Mouse (Mus musculus) limb, embryonic 12.5 days (tissue): ENCODE results near the gene AC131692.1. TPM values are rescaled to one million over a fixed set of nuclear protein-coding genes. Genes with fewer than 3 reads are reported as not detected.
A peak's percentile ranks its signal among the peaks of the same experiment; 100 is the strongest.

Experiments
- ATAC-seq: fragments of 200-750 bp; cut with Nextera tagmentation; 2 replicates; pipeline ENCODE4 v1.8.0; 2017; ENCODE audit warnings: low read depth, moderate TSS enrichment; ENCODE audit not compliant: insufficient number of reproducible peaks, insufficient read depth, low FRiP score, low TSS enrichment
- H3K27ac ChIP-seq: fragments of 300-500 bp; sonication (generic); 2 replicates; pipeline ENCODE4 v1.5.1; 2016; ENCODE audit warnings: mild to moderate bottlenecking, moderate library complexity
- H3K27me3 ChIP-seq: fragments of 300-500 bp; sonication (generic); 2 replicates; pipeline ENCODE4 v1.6.1; 2016; ENCODE audit warnings: mild to moderate bottlenecking, moderate library complexity
- H3K36me3 ChIP-seq: fragments of 300-500 bp; sonication (generic); 2 replicates; pipeline ENCODE4 v1.6.1; 2016; ENCODE audit warnings: mild to moderate bottlenecking, moderate library complexity
- H3K4me1 ChIP-seq: fragments of 300-500 bp; sonication (generic); replicated peaks from 2 replicates; pipeline ENCODE4 v1.6.1; 2016
- H3K4me2 ChIP-seq: fragments of 300-500 bp; sonication (generic); 2 replicates; pipeline ENCODE4 v1.6.1; 2016; ENCODE audit warnings: mild to moderate bottlenecking, moderate library complexity
- H3K4me3 ChIP-seq: fragments of 300-500 bp; sonication (generic); replicated peaks from 2 replicates; pipeline ENCODE4 v1.5.1; 2016; ENCODE audit warnings: mild to moderate bottlenecking
- H3K9ac ChIP-seq: fragments of 300-500 bp; sonication (generic); replicated peaks from 2 replicates; pipeline ENCODE4 v1.6.1; 2016; ENCODE audit warnings: mild to moderate bottlenecking, moderate library complexity
- H3K9me3 ChIP-seq: fragments of 300-500 bp; sonication (generic); 2 replicates; pipeline ENCODE4 v1.6.1; 2016; ENCODE audit warnings: mild to moderate bottlenecking, moderate library complexity
- whole genome bisulfite sequencing: fragments of 180-500 bp; shearing (Covaris S2); methylation state at CpG from one replicate; pipeline ENCODE4 v1.1.7; 2016; 5-methylcytosine and 5-hydroxymethylcytosine counted together
- polyA plus RNA-seq: library from polyadenylated mRNA; unstranded; fragments of >200 nt; fragmentation: Nextera tagmentation; extraction: Ambion mirVana; gene quantifications from 2 replicates; pipeline ENCODE4 v1.2.1, GENCODE M21; 2016

The AC131692.1 gene
- polyA plus RNA-seq, 1 experiment from 2014 or later, result 0.56 TPM

DNA sequence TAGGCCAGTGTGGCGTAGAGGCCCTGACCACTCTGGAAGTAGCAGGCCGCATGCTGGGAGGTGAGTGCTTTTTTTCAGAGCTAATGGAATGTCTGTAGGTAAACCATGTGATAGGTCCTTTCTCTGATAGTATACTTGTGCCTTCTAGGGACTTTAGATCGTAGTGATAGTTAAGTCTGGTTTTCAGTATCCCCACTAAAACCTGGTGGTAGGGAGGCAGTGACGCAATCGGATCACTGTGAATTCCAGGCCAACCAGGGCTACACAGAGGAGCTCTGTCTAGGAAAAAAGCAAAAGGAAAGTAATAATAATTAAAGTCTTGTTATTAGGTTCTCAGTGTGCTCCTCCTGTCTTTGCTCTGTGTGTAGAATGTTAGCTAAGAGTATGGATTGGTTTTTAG, 35.7 kb upstream of the AC131692.1 start:
- no peak for ATAC-seq

DNA sequence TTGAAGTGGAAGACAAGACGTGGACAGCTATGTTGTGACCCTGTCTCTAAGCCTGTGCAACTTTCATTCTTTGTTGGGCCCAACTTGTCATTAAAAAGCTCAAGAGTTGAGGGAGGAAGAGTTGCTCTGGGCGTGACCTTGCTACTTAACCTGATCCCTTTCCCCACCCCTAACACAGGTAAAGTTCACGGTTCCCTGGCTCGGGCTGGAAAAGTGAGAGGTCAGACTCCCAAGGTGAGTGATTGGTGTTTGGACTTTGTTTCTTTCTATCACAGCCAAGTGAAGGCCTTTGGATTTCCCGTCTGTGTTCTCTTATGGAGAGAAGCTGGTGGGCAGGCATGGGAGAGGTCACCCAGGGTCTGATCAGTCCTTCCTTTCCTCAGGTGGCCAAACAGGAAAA, 35.3 kb upstream of the AC131692.1 start:
- H3K27me3 ChIP-seq, result no peaks in the 10 kb centered on the region
- peaks cover 28% of the 10 kb centered on the region for H3K4me1 ChIP-seq
- H3K4me3 ChIP-seq, result peak overlapping the region; percentile 86
- H3K36me3 ChIP-seq, result peaks cover 39% of the 10 kb centered on the region
- 83% methylated on average over 5 of the region's 5 CpGs for WGBS
- peak overlapping the region; percentile 86 for H3K4me2 ChIP-seq
- no peaks in the 10 kb centered on the region for H3K9me3 ChIP-seq
- H3K9ac ChIP-seq, result peak overlapping the region; percentile 92; the same call in 1 of the 2 replicates
- no peak overlapping the region for H3K27ac ChIP-seq
- ATAC-seq, result no peak

More for the DNA sequence above, 35.7 kb upstream of the AC131692.1 start:
- peaks cover 28% of the 10 kb centered on the region for H3K4me1 ChIP-seq
- 0 out of 2 replicates have a peak overlapping the region, but pooled peaks have one; percentile 73 for H3K27ac ChIP-seq
- H3K9me3 ChIP-seq, result no peaks in the 10 kb centered on the region
- 39% methylated on average over 5 of the region's 5 CpGs for WGBS
- no peaks in the 10 kb centered on the region for H3K27me3 ChIP-seq
- H3K4me2 ChIP-seq, result peak overlapping the region; percentile 86
- peak overlapping the region; percentile 92 for H3K9ac ChIP-seq
- peak overlapping the region; percentile 86 for H3K4me3 ChIP-seq
- H3K36me3 ChIP-seq, result peaks cover 41% of the 10 kb centered on the region

DNA sequence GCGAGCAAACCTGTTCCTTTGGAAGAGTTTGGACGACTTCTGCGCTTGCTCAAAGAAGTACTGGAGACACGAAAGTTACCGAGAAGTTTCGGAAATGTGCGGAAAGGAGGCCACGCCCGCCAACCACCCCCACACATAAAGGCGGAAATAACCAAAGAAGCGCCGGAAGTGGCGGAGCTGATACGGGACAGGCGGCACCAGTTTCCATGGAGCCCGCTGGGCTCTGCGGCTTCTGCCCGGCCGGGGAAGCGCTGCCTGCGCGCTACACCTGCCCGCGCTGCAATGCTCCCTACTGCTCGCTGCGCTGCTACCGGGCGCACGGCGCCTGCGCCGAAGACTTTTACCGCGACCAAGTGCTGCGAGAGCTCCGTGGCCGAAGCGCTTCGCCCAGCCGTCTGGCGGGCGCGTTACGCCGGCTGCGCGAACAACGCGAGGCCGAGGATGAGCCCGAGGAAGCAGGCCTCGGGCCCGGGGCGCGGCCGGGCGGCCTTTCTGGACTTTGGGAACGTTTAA, 33.1 kb upstream of the AC131692.1 start, which contains the start of gene Znhit2:
Gene Znhit2 (plus strand): TSS at position 172 of the 513 bp plus-strand sequence.
- under 1% methylated on average over 58 of the region's 58 CpGs for WGBS

DNA sequence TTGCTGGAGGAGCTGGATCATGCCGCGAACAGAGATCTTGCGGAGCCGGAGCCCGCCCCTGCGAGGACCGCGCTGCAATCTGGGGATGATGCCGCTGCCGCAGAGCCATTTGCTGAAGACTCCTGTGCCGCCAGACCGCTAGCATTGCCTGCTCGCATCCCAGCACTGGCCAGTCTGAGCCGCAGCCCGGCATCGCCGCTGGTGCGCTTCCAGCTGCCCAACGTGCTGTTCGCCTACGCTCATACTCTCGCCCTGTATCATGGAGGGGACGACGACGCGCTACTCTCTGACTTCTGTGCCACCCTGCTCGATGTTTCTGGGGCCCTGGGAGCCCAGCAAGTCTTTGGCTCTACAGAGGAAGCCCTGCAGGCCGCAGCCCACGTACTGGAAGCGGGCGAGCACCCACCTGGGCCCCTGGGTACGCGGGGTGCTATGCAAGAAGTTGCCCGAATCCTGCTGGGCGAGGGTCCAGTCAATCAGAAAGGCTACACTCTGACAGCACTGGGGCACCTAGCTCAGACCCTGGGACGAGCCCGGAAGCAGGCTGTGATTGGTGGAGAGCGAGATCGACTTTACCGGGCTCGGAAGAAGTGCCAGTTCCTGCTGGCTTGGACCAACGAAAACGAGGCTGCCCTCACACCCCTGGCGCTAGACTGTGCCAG, 32.4 kb upstream of the AC131692.1 start:
- Histone ChIP-seq H3K36me3 (peaks cover 20% of the 10 kb centered on the region), H3K27ac (peak overlapping the region; percentile 92), H3K9ac (peak overlapping the region; percentile 94), H3K4me2 (peak overlapping the region; percentile 96), H3K27me3 (no peaks in the 10 kb centered on the region), H3K9me3 (no peaks in the 10 kb centered on the region), H3K4me3 (peak overlapping the region; percentile 91), H3K4me1 (peaks cover 28% of the 10 kb centered on the region)
- ATAC-seq, result no peak
- 2% methylated on average over 44 of the region's 44 CpGs for WGBS

More for the DNA sequence above, 33.1 kb upstream of the AC131692.1 start, which contains the start of gene Znhit2:
- peaks cover 28% of the 10 kb centered on the region for H3K4me1 ChIP-seq
- H3K4me2 ChIP-seq, result peak within 1 kb of the TSS; percentile 96
- H3K4me3 ChIP-seq, result peak within 1 kb of the TSS; percentile 91
- H3K27ac ChIP-seq, result peak within 1 kb of the TSS; percentile 92
- no peaks in the 10 kb centered on the region for H3K27me3 ChIP-seq
- H3K36me3 ChIP-seq, result peaks cover 20% of the 10 kb centered on the region
- peak within 1 kb of the TSS; percentile 94 for H3K9ac ChIP-seq
- peak; percentile 53 for ATAC-seq
- H3K9me3 ChIP-seq, result no peaks in the 10 kb centered on the region

DNA sequence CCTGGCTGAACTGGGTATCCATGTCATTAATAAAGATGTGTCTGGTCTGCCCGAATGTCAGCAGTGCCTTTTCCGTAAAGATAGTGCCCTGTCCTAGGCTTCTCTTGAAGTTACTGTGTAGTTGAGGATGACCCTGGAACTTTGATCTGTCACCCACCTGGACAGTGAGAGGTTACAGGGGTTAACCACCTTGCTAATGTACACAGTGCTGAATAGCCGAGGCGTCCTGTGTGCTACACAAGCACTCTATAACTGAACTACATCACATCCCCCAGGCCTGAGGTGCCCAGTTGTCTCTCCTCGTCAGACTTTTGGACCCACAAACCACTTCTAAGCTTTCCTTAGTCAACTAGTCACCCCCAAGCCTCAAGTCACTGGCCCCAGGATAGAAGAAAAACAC, 31.8 kb upstream of the AC131692.1 start:
- H3K4me1 ChIP-seq, result peaks cover 32% of the 10 kb centered on the region
- H3K27ac ChIP-seq, result no peak overlapping the region
- peak overlapping the region; percentile 91 for H3K4me3 ChIP-seq
- 71% methylated on average over 5 of the region's 5 CpGs for WGBS
- no peaks in the 10 kb centered on the region for H3K9me3 ChIP-seq
- H3K9ac ChIP-seq, result peak overlapping the region; percentile 94
- ATAC-seq, result no peak
- peaks cover 20% of the 10 kb centered on the region for H3K36me3 ChIP-seq
- H3K27me3 ChIP-seq, result no peaks in the 10 kb centered on the region
- H3K4me2 ChIP-seq, result peak overlapping the region; percentile 96

DNA sequence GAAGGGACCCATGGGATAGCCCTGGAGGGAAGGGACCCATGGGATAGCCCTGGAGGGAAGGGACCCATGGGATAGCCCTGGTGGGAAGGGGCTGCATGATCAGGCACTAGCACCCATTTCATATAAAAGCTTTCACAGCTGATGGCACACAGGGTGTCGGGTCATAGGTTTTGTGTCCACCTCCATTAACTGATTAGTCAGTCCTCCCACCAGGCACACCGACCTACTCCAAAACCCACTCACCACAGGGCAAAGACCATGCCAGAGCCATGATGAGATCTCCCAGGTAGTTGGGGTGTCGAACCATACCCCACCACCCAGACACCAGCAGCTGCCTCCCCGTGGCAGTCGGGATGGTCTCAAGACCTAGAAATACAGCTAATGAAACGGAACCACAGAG, 31.1 kb upstream of the AC131692.1 start:
- no peak overlapping the region for H3K27ac ChIP-seq
- peak overlapping the region; percentile 96 for H3K4me2 ChIP-seq
- no peaks in the 10 kb centered on the region for H3K27me3 ChIP-seq
- no peaks in the 10 kb centered on the region for H3K9me3 ChIP-seq
- ATAC-seq, result no peak
- H3K4me3 ChIP-seq, result no peak overlapping the region
- H3K9ac ChIP-seq, result no peak overlapping the region
- WGBS, result 92% methylated on average over 6 of the region's 6 CpGs
- peaks cover 20% of the 10 kb centered on the region for H3K36me3 ChIP-seq
- H3K4me1 ChIP-seq, result peaks cover 36% of the 10 kb centered on the region

DNA sequence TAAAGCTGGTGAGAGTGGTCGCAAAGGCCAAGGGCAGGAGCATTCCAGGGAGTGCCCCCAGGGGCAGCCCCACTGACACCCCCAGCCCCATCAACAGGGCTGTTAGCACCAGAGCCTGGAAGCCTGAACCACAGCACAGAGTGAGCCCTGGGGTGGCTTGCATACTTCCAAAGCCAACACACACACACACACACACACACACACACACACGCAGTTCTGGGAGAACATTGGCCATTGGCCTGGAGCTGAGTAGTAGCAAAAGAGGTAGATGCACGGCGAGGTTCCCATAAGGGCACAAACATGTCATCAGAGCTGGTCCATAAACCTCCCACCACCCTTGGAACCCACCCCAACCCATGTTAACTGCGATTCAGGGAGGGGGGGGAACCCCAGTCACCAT, 27.6 kb upstream of the AC131692.1 start:
- 43% methylated on average over 5 of the region's 5 CpGs for WGBS
- Histone ChIP-seq H3K4me1 (peaks cover 34% of the 10 kb centered on the region), H3K4me2 (peak overlapping the region; percentile 86), H3K27ac (peak overlapping the region; percentile 80), H3K27me3 (no peaks in the 10 kb centered on the region), H3K9ac (peak overlapping the region; percentile 62), H3K36me3 (peaks cover 35% of the 10 kb centered on the region), H3K4me3 (peak overlapping the region; percentile 50), H3K9me3 (no peaks in the 10 kb centered on the region)
- no peak for ATAC-seq

DNA sequence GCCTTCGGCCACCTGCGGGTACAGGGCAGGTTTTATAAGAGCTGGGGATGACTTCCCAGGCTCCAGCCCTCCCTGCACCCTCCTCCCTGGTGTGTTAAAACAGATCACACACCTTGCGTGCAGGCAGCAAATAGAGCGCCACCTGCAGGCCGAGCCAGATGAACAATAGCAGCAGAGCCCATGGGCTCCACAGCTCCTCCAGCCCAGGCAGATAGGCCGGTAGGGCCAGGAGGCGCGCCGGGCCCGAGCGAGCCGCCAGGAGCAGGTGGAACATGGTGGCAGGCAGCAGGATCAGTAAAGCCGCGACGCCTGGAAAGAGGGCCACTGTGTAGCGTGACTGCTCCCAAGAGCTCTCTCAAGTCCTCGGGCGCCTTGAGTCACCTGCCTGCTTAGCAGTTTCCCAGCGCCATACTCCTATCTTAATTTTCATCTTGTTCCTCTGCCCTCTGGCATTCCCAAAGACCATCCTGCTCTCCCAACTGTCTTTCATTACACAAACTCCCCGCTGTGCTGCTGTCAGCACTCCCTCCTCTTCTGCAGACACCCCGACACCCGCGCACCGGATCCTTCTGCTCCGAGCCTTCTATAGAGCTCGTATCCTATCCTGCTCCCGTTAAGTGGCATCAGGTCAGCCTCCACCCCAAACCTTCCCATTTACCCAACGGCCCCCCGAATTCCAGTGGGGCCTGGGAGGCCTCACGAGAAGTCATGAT, 27.1 kb upstream of the AC131692.1 start:
- H3K27me3 ChIP-seq, result no peaks in the 10 kb centered on the region
- WGBS, result 1% methylated on average over 30 of the region's 30 CpGs
- H3K27ac ChIP-seq, result peak overlapping the region; percentile 80
- peaks cover 30% of the 10 kb centered on the region for H3K4me1 ChIP-seq
- H3K9me3 ChIP-seq, result no peaks in the 10 kb centered on the region
- ATAC-seq, result peak; percentile 38; the same call in 1 of the 2 replicates
- peaks cover 38% of the 10 kb centered on the region for H3K36me3 ChIP-seq
- peak overlapping the region; percentile 86 for H3K4me2 ChIP-seq
- peak overlapping the region; percentile 50 for H3K4me3 ChIP-seq
- peak overlapping the region; percentile 62 for H3K9ac ChIP-seq

DNA sequence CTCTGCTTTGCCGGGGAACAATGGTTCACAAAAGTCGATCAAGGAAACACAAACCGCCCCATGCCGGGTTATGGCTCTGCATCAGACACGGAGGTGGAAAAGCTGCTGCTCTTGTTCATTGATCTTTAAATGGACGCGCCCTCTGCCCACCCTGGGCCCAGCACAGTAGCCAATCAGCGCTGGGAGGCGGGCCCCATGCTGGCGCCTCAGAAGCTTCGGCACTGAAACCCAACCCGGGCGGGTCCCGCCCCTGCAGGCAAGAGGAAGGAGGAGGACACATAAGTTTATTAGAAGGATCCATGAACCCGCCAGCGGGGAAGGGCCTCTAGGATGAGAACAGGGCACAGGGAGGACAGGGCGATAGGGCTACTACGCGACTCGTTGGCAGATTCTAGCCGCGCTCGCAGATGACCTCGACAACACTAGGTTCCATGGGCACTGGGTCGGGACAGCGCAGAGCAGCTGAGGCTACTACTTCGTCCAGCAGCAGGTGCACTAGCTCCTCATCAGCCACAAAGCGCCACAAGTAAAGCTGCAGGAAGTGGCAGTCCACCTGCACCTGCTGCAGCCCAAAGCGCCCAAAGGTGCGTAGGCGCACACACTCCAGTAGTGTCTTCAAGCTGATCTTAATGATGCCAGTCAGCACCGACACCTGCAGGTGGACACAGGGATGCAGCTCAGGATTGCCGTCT, 26.3 kb upstream of the AC131692.1 start, which contains the start of gene Tm7sf2:
Gene Tm7sf2 (minus strand): TSS at position 650 of the 692 bp plus-strand sequence.
- 10% methylated on average over 33 of the region's 33 CpGs for WGBS
- Histone ChIP-seq H3K9ac (peak within 1 kb of the TSS; percentile 62), H3K4me1 (peaks cover 23% of the 10 kb centered on the region), H3K9me3 (no peaks in the 10 kb centered on the region), H3K4me3 (peak within 1 kb of the TSS; percentile 50), H3K27ac (peak within 1 kb of the TSS; percentile 80), H3K4me2 (peak within 1 kb of the TSS; percentile 86), H3K36me3 (peaks cover 43% of the 10 kb centered on the region), H3K27me3 (no peaks in the 10 kb centered on the region)
- ATAC-seq, result peak; percentile 87

DNA sequence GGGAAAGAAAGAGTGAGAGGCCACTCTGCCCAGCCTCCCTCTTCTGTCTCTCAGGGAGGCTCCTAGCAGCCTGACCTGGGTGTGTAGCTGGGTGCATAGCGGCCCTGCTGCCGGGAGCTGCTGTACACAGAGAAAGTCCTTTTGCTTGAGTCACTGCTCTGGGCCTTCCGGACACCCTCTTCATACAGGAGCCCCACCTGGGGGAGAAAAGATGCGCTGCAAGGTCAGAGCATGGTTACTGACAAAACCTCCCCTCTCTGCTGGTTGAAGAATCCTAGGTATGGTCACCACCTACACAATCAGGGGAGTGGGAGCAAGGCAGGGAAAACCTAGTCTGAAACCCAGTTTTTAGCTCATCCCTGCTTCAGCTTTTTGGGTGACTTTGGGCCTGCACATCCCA, 25.3 kb upstream of the AC131692.1 start:
- H3K4me2 ChIP-seq, result no peak overlapping the region
- H3K4me3 ChIP-seq, result no peak overlapping the region
- H3K4me1 ChIP-seq, result peaks cover 22% of the 10 kb centered on the region
- H3K27ac ChIP-seq, result no peak overlapping the region
- ATAC-seq, result no peak
- no peak overlapping the region; the same call in 1 of the 2 replicates for H3K9ac ChIP-seq
- 80% methylated on average over 4 of the region's 4 CpGs for WGBS
- no peaks in the 10 kb centered on the region for H3K9me3 ChIP-seq
- peaks cover 50% of the 10 kb centered on the region for H3K36me3 ChIP-seq
- H3K27me3 ChIP-seq, result no peaks in the 10 kb centered on the region

DNA sequence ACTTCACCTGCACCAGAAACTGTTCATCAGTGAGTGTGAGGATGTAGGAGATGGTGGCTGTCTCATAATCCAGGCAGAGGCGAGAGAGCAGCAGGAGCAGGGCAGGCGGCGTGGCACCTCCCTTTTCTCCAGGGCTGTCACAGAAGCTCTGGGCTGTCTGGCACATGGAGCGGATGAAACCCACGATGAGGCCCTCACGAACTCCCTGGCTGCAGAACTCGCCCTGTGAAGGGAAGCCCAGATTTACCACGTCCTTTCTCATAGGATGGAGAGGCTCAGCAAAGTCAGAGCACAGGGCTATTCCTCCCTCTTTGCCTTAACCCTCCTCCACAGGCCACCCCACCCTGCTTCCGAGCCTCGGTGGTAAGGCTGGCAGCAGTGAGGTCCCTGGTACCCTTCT, 24.4 kb upstream of the AC131692.1 start:
- 91% methylated on average over 10 of the region's 10 CpGs for WGBS
- no peak overlapping the region for H3K27ac ChIP-seq
- H3K4me3 ChIP-seq, result no peak overlapping the region
- H3K27me3 ChIP-seq, result no peaks in the 10 kb centered on the region
- ATAC-seq, result no peak
- H3K36me3 ChIP-seq, result peaks cover 59% of the 10 kb centered on the region
- H3K9me3 ChIP-seq, result no peaks in the 10 kb centered on the region
- H3K9ac ChIP-seq, result no peak overlapping the region
- H3K4me2 ChIP-seq, result no peak overlapping the region
- peaks cover 22% of the 10 kb centered on the region for H3K4me1 ChIP-seq
